Mouse (Mus musculus) ES-Bruce4 (cell line): ENCODE results near the gene Tfb2m. TPM values are rescaled to one million over a fixed set of nuclear protein-coding genes. Genes with fewer than 3 reads are reported as not detected.
A peak's percentile ranks its signal among the peaks of the same experiment; 100 is the strongest.

Experiments
- H3K27ac ChIP-seq: 2 replicates; pipeline ENCODE4 v1.5.1; 2012; ENCODE audit warnings: low read length, inconsistent platforms; ENCODE audit not compliant: insufficient read depth
- H3K27me3 ChIP-seq: 2 replicates; pipeline ENCODE4 v1.6.1; 2012; ENCODE audit warnings: mild to moderate bottlenecking, low read length, inconsistent platforms; ENCODE audit not compliant: control insufficient read depth, poor library complexity, insufficient read depth, severe bottlenecking
- H3K36me3 ChIP-seq: 2 replicates; pipeline ENCODE4 v1.6.1; 2012; ENCODE audit warnings: inconsistent platforms, mild to moderate bottlenecking, low read length, moderate library complexity; ENCODE audit not compliant: control insufficient read depth, poor library complexity, insufficient read depth, severe bottlenecking
- H3K4me1 ChIP-seq: one replicate; pipeline ENCODE4 v1.8.1; 2011; ENCODE audit warnings: low read length; ENCODE audit not compliant: control insufficient read depth, insufficient read depth
- H3K4me3 ChIP-seq: 2 replicates; pipeline ENCODE4 v1.5.1; 2011; ENCODE audit warnings: low read depth, mild to moderate bottlenecking, low read length
- H3K9ac ChIP-seq: 2 replicates; pipeline ENCODE4 v1.6.1; 2012; ENCODE audit warnings: low read depth, mild to moderate bottlenecking, inconsistent platforms; ENCODE audit not compliant: poor library complexity, severe bottlenecking
- H3K9me3 ChIP-seq: replicated peaks from 2 replicates; pipeline ENCODE4 v1.6.1; 2012; ENCODE audit warnings: mild to moderate bottlenecking, low read length, inconsistent platforms; ENCODE audit not compliant: control insufficient read depth, poor library complexity, insufficient read depth, severe bottlenecking
- CTCF ChIP-seq: IDR thresholded peaks from one replicate; pipeline ENCODE4 v1.8.1; 2011; ENCODE audit warnings: low read depth, low read length
- EP300 ChIP-seq: IDR thresholded peaks from 2 replicates; pipeline ENCODE4 v1.6.1; 2011; ENCODE audit warnings: low read depth, low read length; ENCODE audit not compliant: insufficient read depth
- POLR2A ChIP-seq: IDR thresholded peaks from one replicate; pipeline ENCODE4 v1.8.1; 2011; ENCODE audit warnings: low read length; ENCODE audit not compliant: insufficient read depth
- polyA plus RNA-seq: library from polyadenylated mRNA; stranded (reverse); fragments of >200 nt; gene quantifications from 2 replicates; pipeline ENCODE4 v1.2.4, GENCODE M21; 2011; ENCODE audit warnings: low read depth; ENCODE audit not compliant: missing spikeins, insufficient read depth, insufficient read length

Gene Tfb2m
- polyA plus RNA-seq, 1 experiment, result 26.5 TPM

GRCm38 (mm10) chr1:179517713-179518465 lies 28.2 kb downstream of the Tfb2m start, which contains the start of gene Smyd3:
Gene Smyd3 (minus strand): TSS chr1:179518041.
- Histone ChIP-seq H3K36me3 (no peaks in the 10 kb centered on the region), H3K27ac (no peak within 1 kb of the TSS), H3K9ac (peak within 1 kb of the TSS; percentile 61), H3K27me3 (no peaks in the 10 kb centered on the region), H3K9me3 (no peaks in the 10 kb centered on the region), H3K4me1 (no peaks in the 10 kb centered on the region), H3K4me3 (peak within 1 kb of the TSS; percentile 71)
- peak; percentile 14 for TF ChIP-seq CTCF
- TF ChIP-seq EP300, result peak; percentile 62
- TF ChIP-seq POLR2A, result peak; percentile 96

- H3K9ac ChIP-seq, result peak overlapping the region; percentile 61
- TF ChIP-seq CTCF (no peak), POLR2A (no peak), EP300 (no peak)
- H3K9me3 ChIP-seq, result no peaks in the 10 kb centered on the region
- H3K4me3 ChIP-seq, result peak overlapping the region; percentile 71
- H3K36me3 ChIP-seq, result no peaks in the 10 kb centered on the region
- no peak overlapping the region for H3K27ac ChIP-seq
- no peaks in the 10 kb centered on the region for H3K4me1 ChIP-seq
- H3K27me3 ChIP-seq, result no peaks in the 10 kb centered on the region
These were observed 28.9 kb downstream of the Tfb2m start for GRCm38 (mm10) chr1:179516941-179517712.

- Histone ChIP-seq H3K27me3 (no peaks in the 10 kb centered on the region), H3K9ac (no peak overlapping the region), H3K9me3 (no peaks in the 10 kb centered on the region), H3K36me3 (no peaks in the 10 kb centered on the region), H3K4me1 (no peaks in the 10 kb centered on the region), H3K4me3 (no peak overlapping the region), H3K27ac (no peak overlapping the region)
- TF ChIP-seq CTCF (no peak), EP300 (no peak), POLR2A (no peak)
These were observed 34.2 kb downstream of the Tfb2m start for GRCm38 (mm10) chr1:179511895-179512294.

DNA sequence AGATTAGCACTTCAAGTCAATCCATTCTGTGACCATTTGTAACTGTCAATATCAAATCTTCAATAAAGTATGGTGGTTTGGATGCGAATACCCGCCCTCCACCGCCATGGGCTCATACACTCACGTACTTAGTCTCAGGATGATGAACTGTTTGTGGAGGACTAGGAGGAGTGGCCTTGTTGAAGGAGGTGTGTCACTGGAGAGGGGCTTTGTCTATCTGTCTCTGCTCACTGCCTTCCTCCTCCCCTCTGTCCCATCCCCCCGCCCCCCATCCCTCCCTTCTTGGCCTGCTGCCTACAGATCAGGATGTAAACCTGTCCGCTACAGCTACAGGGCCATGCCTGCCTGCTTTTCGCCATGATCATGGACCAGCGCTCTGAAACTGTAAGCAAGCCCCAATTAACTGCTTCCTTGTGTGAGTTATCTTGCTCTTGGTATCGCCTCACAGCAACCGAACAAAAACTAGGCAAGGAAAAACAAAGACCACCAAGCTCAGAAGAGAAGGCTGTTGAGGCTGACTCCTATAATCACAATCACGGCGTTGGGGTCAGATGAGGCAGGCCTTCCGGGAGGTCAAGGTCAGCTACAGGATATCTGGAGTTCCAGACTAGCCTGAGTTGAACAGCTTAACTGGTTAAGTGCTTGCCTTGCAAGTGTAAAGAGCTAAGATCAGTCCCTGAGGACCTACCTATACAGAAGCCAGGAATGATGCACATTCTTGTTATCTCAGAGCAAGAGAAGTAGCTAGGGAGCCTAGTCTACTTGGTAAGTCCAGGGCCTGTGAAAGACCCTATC lies 35.3 kb downstream of the Tfb2m start:
- Histone ChIP-seq H3K36me3 (no peaks in the 10 kb centered on the region), H3K9me3 (no peaks in the 10 kb centered on the region), H3K9ac (no peak overlapping the region), H3K4me1 (no peaks in the 10 kb centered on the region), H3K27me3 (no peaks in the 10 kb centered on the region), H3K4me3 (no peak overlapping the region), H3K27ac (0 out of 2 replicates have a peak overlapping the region, but pooled peaks have one; percentile 1)
- no peak for TF ChIP-seq EP300
- TF ChIP-seq POLR2A, result no peak
- no peak for TF ChIP-seq CTCF

GRCm38 (mm10) chr1:179506530-179507315 lies 39.3 kb downstream of the Tfb2m start:
- Histone ChIP-seq H3K27me3 (no peaks in the 10 kb centered on the region), H3K36me3 (no peaks in the 10 kb centered on the region), H3K4me1 (no peaks in the 10 kb centered on the region), H3K4me3 (no peak overlapping the region), H3K9me3 (no peaks in the 10 kb centered on the region), H3K9ac (no peak overlapping the region), H3K27ac (no peak overlapping the region)
- TF ChIP-seq EP300 (no peak), CTCF (no peak), POLR2A (no peak)
